Mouse (Mus musculus) ES-E14 (cell line): ENCODE data around the gene Cpt1c.

Experiments
- CHD2 ChIP-seq: IDR thresholded peaks from 2 replicates; pipeline ENCODE4 v1.6.1; 2014; ENCODE audit warnings: mild to moderate bottlenecking, low read depth, low read length, inconsistent platforms
- HCFC1 ChIP-seq: IDR thresholded peaks from 2 replicates; pipeline ENCODE4 v1.6.1; 2012; ENCODE audit warnings: low read length, inconsistent platforms, borderline replicate concordance; ENCODE audit not compliant: insufficient read depth
- MAFK ChIP-seq: IDR thresholded peaks from 2 replicates; pipeline ENCODE4 v1.6.1; 2014; ENCODE audit warnings: mild to moderate bottlenecking, low read depth, low read length, inconsistent platforms; ENCODE audit not compliant: insufficient read depth
- ZC3H11A ChIP-seq: IDR thresholded peaks from 2 replicates; pipeline ENCODE4 v1.6.1; 2012; ENCODE audit warnings: low read depth, mild to moderate bottlenecking, inconsistent platforms, low read length, borderline replicate concordance
- ZNF384 ChIP-seq: IDR thresholded peaks from 2 replicates; pipeline ENCODE4 v1.6.1; 2012; ENCODE audit warnings: low read depth, low read length, inconsistent platforms

DNA sequence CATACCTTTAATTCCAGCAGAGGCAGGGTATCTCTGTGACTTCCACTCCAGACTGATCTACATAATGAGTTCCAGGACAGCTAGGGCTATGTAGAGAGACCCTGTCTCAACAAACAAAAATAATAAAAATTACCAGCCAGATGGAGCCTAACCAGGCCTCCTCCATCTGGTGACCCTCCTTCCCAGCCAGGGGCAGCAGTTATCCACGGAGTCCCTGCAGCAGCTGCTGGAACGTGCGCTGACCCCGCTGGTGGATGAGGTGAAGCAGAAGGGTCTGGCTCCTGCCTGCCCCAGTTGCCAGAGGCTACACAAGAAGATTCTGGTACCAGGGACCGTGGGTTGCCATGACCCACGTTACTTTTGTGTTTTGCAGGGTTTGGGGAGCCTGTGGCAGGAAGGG, 18.4 kb downstream of the Cpt1c start:
- TF ChIP-seq HCFC1 (no peak), CHD2 (no peak), MAFK (no peak), ZC3H11A (no peak), ZNF384 (no peak)
